Mouse (Mus musculus) heart, adult 8-10 months (tissue): ENCODE measurements around the gene Bco2. TPM values are rescaled to one million over a fixed set of nuclear protein-coding genes. Genes with fewer than 3 reads are reported as not detected.

Experiments used
- DNase-seq: peaks from one replicate; pipeline ENCODE4 v3.0.0; 2022; ENCODE audit warnings: low spot score
- total RNA-seq, 4 experiments: library from RNA; stranded (reverse); gene quantifications; 2 replicates each; pipeline ENCODE4 v1.2.4; 2022

Bco2 gene
- total RNA-seq, 4 experiments from 2014 or later: 0.24 to 0.50 (median 0.45) TPM

- DNase-seq: no peak
Observed at GRCm38 (mm10) chr9:50518781-50519180, 36.2 kb downstream of the Bco2 start.

- DNase-seq: no peak
Observed at GRCm38 (mm10) chr9:50515462-50515861, 39.5 kb downstream of the Bco2 start.

GRCm38 (mm10) chr9:50507570-50507969 lies 47.4 kb downstream of the Bco2 start:
- no peak for DNase-seq

GRCm38 (mm10) chr9:50505405-50505804 lies 49.6 kb downstream of the Bco2 start:
- DNase-seq: no peak

- no peak for DNase-seq
Observed at GRCm38 (mm10) chr9:50502949-50503348, 52.0 kb downstream of the Bco2 start.

- peak; percentile 31 for DNase-seq
Observed at GRCm38 (mm10) chr9:50500974-50501501, 53.9 kb downstream of the Bco2 start.

GRCm38 (mm10) chr9:50500467-50500973 lies 54.5 kb downstream of the Bco2 start:
- no peak for DNase-seq

- DNase-seq: no peak
Observed at GRCm38 (mm10) chr9:50499781-50500180, 55.2 kb downstream of the Bco2 start.

GRCm38 (mm10) chr9:50498815-50499214 lies 56.2 kb downstream of the Bco2 start:
- DNase-seq: no peak

GRCm38 (mm10) chr9:50497536-50497935 lies 57.4 kb downstream of the Bco2 start:
- no peak for DNase-seq

- no peak for DNase-seq
Observed at GRCm38 (mm10) chr9:50497076-50497475, 57.9 kb downstream of the Bco2 start.

GRCm38 (mm10) chr9:50496546-50496945 lies 58.4 kb downstream of the Bco2 start:
- no peak for DNase-seq

- no peak for DNase-seq
Observed at GRCm38 (mm10) chr9:50496151-50496505, 58.9 kb downstream of the Bco2 start.

GRCm38 (mm10) chr9:50495405-50496150 lies 59.4 kb downstream of the Bco2 start:
- DNase-seq: no peak

GRCm38 (mm10) chr9:50494311-50494710 lies 60.7 kb downstream of the Bco2 start, which contains the start of gene Plet1:
Plet1 (plus strand) TSS chr9:50494525.
- no peak for DNase-seq

GRCm38 (mm10) chr9:50493777-50494176 lies 61.2 kb downstream of the Bco2 start:
- no peak for DNase-seq

GRCm38 (mm10) chr9:50491531-50492045 lies 63.4 kb downstream of the Bco2 start:
- DNase-seq: no peak

GRCm38 (mm10) chr9:50490836-50491235 lies 64.1 kb downstream of the Bco2 start:
- DNase-seq: no peak

GRCm38 (mm10) chr9:50485521-50485920 lies 69.5 kb downstream of the Bco2 start:
- DNase-seq: no peak
